Mouse (Mus musculus): Measurements from ENCODE around the gene Lsm2. TPM values are rescaled to one million over a fixed set of nuclear protein-coding genes. Genes with fewer than 3 reads are reported as not detected.
"Not testable (repeated sequence)": the region's sequence is repeated elsewhere in the genome, so short reads cannot be mapped to it uniquely, and the experiment has no call there.

The Lsm2 gene
- polyA plus RNA-seq, 1 experiment = 37.1 TPM

GRCm38 (mm10) chr17:35027277-35028068 lies 45.8 kb downstream of the Lsm2 start, which contains the start of gene Sapcd1:
Sapcd1 (minus strand) TSS chr17:35028016.
- TF ChIP-seq CTCF (IDR thresholded peaks at IDR 0.05; ENCODE audit: low read depth, low read length) = no peak
- TF ChIP-seq POLR2A (IDR thresholded peaks at IDR 0.05; ENCODE audit: borderline replicate concordance, low read depth, low read length) = no peak
- H3K27ac ChIP-seq (ENCODE audit: insufficient read depth, low read depth, low read length) = no peak within 1 kb of the TSS
- peaks cover 29% of the 10 kb centered on the region for H3K4me1 ChIP-seq (ENCODE audit: control insufficient read depth, insufficient read depth, low read length)
- no peak within 1 kb of the TSS for H3K4me3 ChIP-seq (ENCODE audit: insufficient read depth, low read length)

- no peak for TF ChIP-seq CTCF (IDR thresholded peaks at IDR 0.05; ENCODE audit: low read depth, low read length)
- no peak for TF ChIP-seq POLR2A (IDR thresholded peaks at IDR 0.05; ENCODE audit: borderline replicate concordance, low read depth, low read length)
- no peak overlapping the region for H3K4me3 ChIP-seq (ENCODE audit: insufficient read depth, low read length)
- H3K4me1 ChIP-seq (ENCODE audit: control insufficient read depth, insufficient read depth, low read length) = peaks cover 29% of the 10 kb centered on the region
- no peak overlapping the region for H3K27ac ChIP-seq (ENCODE audit: insufficient read depth, low read depth, low read length)
These were observed 46.7 kb downstream of the Lsm2 start for GRCm38 (mm10) chr17:35028315-35028714.

- H3K27ac ChIP-seq (ENCODE audit: insufficient read depth, low read depth, low read length) = no peak overlapping the region
- peaks cover 17% of the 10 kb centered on the region for H3K4me1 ChIP-seq (ENCODE audit: control insufficient read depth, insufficient read depth, low read length)
- no peak for TF ChIP-seq POLR2A (IDR thresholded peaks at IDR 0.05; ENCODE audit: borderline replicate concordance, low read depth, low read length)
- TF ChIP-seq CTCF (IDR thresholded peaks at IDR 0.05; ENCODE audit: low read depth, low read length) = no peak
- no peak overlapping the region for H3K4me3 ChIP-seq (ENCODE audit: insufficient read depth, low read length)
These were observed 48.2 kb downstream of the Lsm2 start for GRCm38 (mm10) chr17:35029691-35030532.

- Histone ChIP-seq H3K27ac (ENCODE audit: insufficient read depth, low read depth, low read length) (no peak overlapping the region), H3K4me3 (ENCODE audit: insufficient read depth, low read length) (no peak overlapping the region), H3K4me1 (ENCODE audit: control insufficient read depth, insufficient read depth, low read length) (peaks cover 16% of the 10 kb centered on the region)
- no peak for TF ChIP-seq CTCF (IDR thresholded peaks at IDR 0.05; ENCODE audit: low read depth, low read length)
- no peak for TF ChIP-seq POLR2A (IDR thresholded peaks at IDR 0.05; ENCODE audit: borderline replicate concordance, low read depth, low read length)
These were observed 49.6 kb downstream of the Lsm2 start for GRCm38 (mm10) chr17:35031272-35031671.

- no peak overlapping the region for H3K27ac ChIP-seq (ENCODE audit: insufficient read depth, low read depth, low read length)
- H3K4me1 ChIP-seq (ENCODE audit: control insufficient read depth, insufficient read depth, low read length) = peaks cover 16% of the 10 kb centered on the region
- TF ChIP-seq CTCF (IDR thresholded peaks at IDR 0.05; ENCODE audit: low read depth, low read length) (no peak), POLR2A (IDR thresholded peaks at IDR 0.05; ENCODE audit: borderline replicate concordance, low read depth, low read length) (no peak)
- no peak overlapping the region for H3K4me3 ChIP-seq (ENCODE audit: insufficient read depth, low read length)
These were observed 50.2 kb downstream of the Lsm2 start for GRCm38 (mm10) chr17:35031880-35032279.

- Histone ChIP-seq H3K4me3 (ENCODE audit: insufficient read depth, low read length) (no peak overlapping the region), H3K4me1 (ENCODE audit: control insufficient read depth, insufficient read depth, low read length) (peaks cover 16% of the 10 kb centered on the region), H3K27ac (ENCODE audit: insufficient read depth, low read depth, low read length) (no peak overlapping the region)
- TF ChIP-seq POLR2A (IDR thresholded peaks at IDR 0.05; ENCODE audit: borderline replicate concordance, low read depth, low read length) (no peak), CTCF (IDR thresholded peaks at IDR 0.05; ENCODE audit: low read depth, low read length) (0 out of 2 replicates have a peak, but pooled peaks have one; percentile 8)
These were observed 50.7 kb downstream of the Lsm2 start for GRCm38 (mm10) chr17:35032323-35032870.

GRCm38 (mm10) chr17:35033703-35034102 lies 52.0 kb downstream of the Lsm2 start:
- H3K4me3 ChIP-seq (ENCODE audit: insufficient read depth, low read length); H3K27ac ChIP-seq (ENCODE audit: insufficient read depth, low read depth, low read length): not testable (repeated sequence)
- H3K4me1 ChIP-seq (ENCODE audit: control insufficient read depth, insufficient read depth, low read length) = peaks cover 16% of the 10 kb centered on the region

- H3K4me1 ChIP-seq (ENCODE audit: control insufficient read depth, insufficient read depth, low read length) = peaks cover 16% of the 10 kb centered on the region
- H3K27ac ChIP-seq (ENCODE audit: insufficient read depth, low read depth, low read length) = no peak overlapping the region
These were observed 53.2 kb downstream of the Lsm2 start for GRCm38 (mm10) chr17:35034896-35035295.

More at GRCm38 (mm10) chr17:35034896-35035295, 53.2 kb downstream of the Lsm2 start:
- no peak overlapping the region for H3K4me3 ChIP-seq (ENCODE audit: insufficient read depth, low read length)
- TF ChIP-seq CTCF (IDR thresholded peaks at IDR 0.05; ENCODE audit: low read depth, low read length) (no peak), POLR2A (IDR thresholded peaks at IDR 0.05; ENCODE audit: borderline replicate concordance, low read depth, low read length) (no peak)

Other genes with a start within 250 kb of the Lsm2 start
- 0.75 and 2.2 TPM in 2 replicates for gene C4b, start 238.0 kb upstream of the Lsm2 start, polyA plus RNA-seq (2012; ENCODE audit: insufficient read depth, insufficient read length, missing spikeins)
- gene Cyp21a1, start 177.3 kb upstream of the Lsm2 start, polyA plus RNA-seq (2012; ENCODE audit: insufficient read depth, insufficient read length, missing spikeins) = not detected in 2 replicates
- gene Stk19, start 144.9 kb upstream of the Lsm2 start, polyA plus RNA-seq (2012; ENCODE audit: insufficient read depth, insufficient read length, missing spikeins) = 33.8 and 44.1 TPM in 2 replicates
- 30.8 and 38.9 TPM in 2 replicates for gene Dxo, start 144.8 kb upstream of the Lsm2 start, polyA plus RNA-seq (2012; ENCODE audit: insufficient read depth, insufficient read length, missing spikeins)
- gene Skiv2l, start 131.7 kb upstream of the Lsm2 start, polyA plus RNA-seq (2012; ENCODE audit: insufficient read depth, insufficient read length, missing spikeins) = 37.8 and 40.2 TPM in 2 replicates
- gene Nelfe, start 131.5 kb upstream of the Lsm2 start, polyA plus RNA-seq (2012; ENCODE audit: insufficient read depth, insufficient read length, missing spikeins) = 48.9 and 56.8 TPM in 2 replicates
- gene Cfb, start 119.3 kb upstream of the Lsm2 start, polyA plus RNA-seq (2012; ENCODE audit: insufficient read depth, insufficient read length, missing spikeins) = 12.0 and 13.3 TPM in 2 replicates
- gene Zbtb12, start 102.4 kb upstream of the Lsm2 start, polyA plus RNA-seq (2012; ENCODE audit: insufficient read depth, insufficient read length, missing spikeins) = 4.0 and 4.6 TPM in 2 replicates
- 0.27 TPM in 1 of 2 replicates, not detected in the other for gene Gm20547, start 99.8 kb upstream of the Lsm2 start, polyA plus RNA-seq (2012; ENCODE audit: insufficient read depth, insufficient read length, missing spikeins)
- gene C2, start 83.6 kb upstream of the Lsm2 start, polyA plus RNA-seq (2012; ENCODE audit: insufficient read depth, insufficient read length, missing spikeins) = not detected in 2 replicates
- gene Ehmt2, start 83.4 kb upstream of the Lsm2 start, polyA plus RNA-seq (2012; ENCODE audit: insufficient read depth, insufficient read length, missing spikeins) = 145 and 150 TPM in 2 replicates
- gene Slc44a4, start 67.4 kb upstream of the Lsm2 start, polyA plus RNA-seq (2012; ENCODE audit: insufficient read depth, insufficient read length, missing spikeins) = not detected in 2 replicates
- gene Neu1, start 50.6 kb upstream of the Lsm2 start, polyA plus RNA-seq (2012; ENCODE audit: insufficient read depth, insufficient read length, missing spikeins) = 73.6 and 73.9 TPM in 2 replicates
- gene Hspa1b, start 22.6 kb upstream of the Lsm2 start, polyA plus RNA-seq (2012; ENCODE audit: insufficient read depth, insufficient read length, missing spikeins) = 1.2 and 1.5 TPM in 2 replicates
- gene Gm20481, start 11.9 kb upstream of the Lsm2 start, polyA plus RNA-seq (2012; ENCODE audit: insufficient read depth, insufficient read length, missing spikeins) = not detected in 2 replicates
- gene Hspa1a, start 9.7 kb upstream of the Lsm2 start, polyA plus RNA-seq (2012; ENCODE audit: insufficient read depth, insufficient read length, missing spikeins) = 1.3 TPM in 2 replicates
- not detected in 2 replicates for gene Hspa1l, start 9.2 kb upstream of the Lsm2 start, polyA plus RNA-seq (2012; ENCODE audit: insufficient read depth, insufficient read length, missing spikeins)
- gene Vars, start 19.1 kb downstream of the Lsm2 start, polyA plus RNA-seq (2012; ENCODE audit: insufficient read depth, insufficient read length, missing spikeins) = 28.4 and 35.2 TPM in 2 replicates
- gene Vwa7, start 34.7 kb downstream of the Lsm2 start, polyA plus RNA-seq (2012; ENCODE audit: insufficient read depth, insufficient read length, missing spikeins) = 0.31 and 0.34 TPM in 2 replicates
- gene Sapcd1, start 46.2 kb downstream of the Lsm2 start, polyA plus RNA-seq (2012; ENCODE audit: insufficient read depth, insufficient read length, missing spikeins) = not detected in 2 replicates
- gene Msh5, start 64.9 kb downstream of the Lsm2 start, polyA plus RNA-seq (2012; ENCODE audit: insufficient read depth, insufficient read length, missing spikeins) = 2.4 and 3.2 TPM in 2 replicates
- gene Clic1, start 68.1 kb downstream of the Lsm2 start, polyA plus RNA-seq (2012; ENCODE audit: insufficient read depth, insufficient read length, missing spikeins) = 357 and 381 TPM in 2 replicates
- 9.0 and 10.9 TPM in 2 replicates for gene Ddah2, start 77.2 kb downstream of the Lsm2 start, polyA plus RNA-seq (2012; ENCODE audit: insufficient read depth, insufficient read length, missing spikeins)
- not detected in 2 replicates for gene Ly6g6c, start 83.5 kb downstream of the Lsm2 start, polyA plus RNA-seq (2012; ENCODE audit: insufficient read depth, insufficient read length, missing spikeins)
- gene Mpig6b, start 84.3 kb downstream of the Lsm2 start, polyA plus RNA-seq (2012; ENCODE audit: insufficient read depth, insufficient read length, missing spikeins) = not detected in 2 replicates
- not detected in 2 replicates for gene Ly6g6e, start 95.0 kb downstream of the Lsm2 start, polyA plus RNA-seq (2012; ENCODE audit: insufficient read depth, insufficient read length, missing spikeins)
- gene Ly6g6d, start 96.2 kb downstream of the Lsm2 start, polyA plus RNA-seq (2012; ENCODE audit: insufficient read depth, insufficient read length, missing spikeins) = 1.0 TPM in 1 of 2 replicates, not detected in the other
- not detected in 2 replicates for gene Ly6g6f, start 103.7 kb downstream of the Lsm2 start, polyA plus RNA-seq (2012; ENCODE audit: insufficient read depth, insufficient read length, missing spikeins)
- 39.8 and 40.7 TPM in 2 replicates for gene Abhd16a, start 107.4 kb downstream of the Lsm2 start, polyA plus RNA-seq (2012; ENCODE audit: insufficient read depth, insufficient read length, missing spikeins)
- not detected in 2 replicates for gene Ly6g5c, start 126.4 kb downstream of the Lsm2 start, polyA plus RNA-seq (2012; ENCODE audit: insufficient read depth, insufficient read length, missing spikeins)
- gene Ly6g5b, start 133.6 kb downstream of the Lsm2 start, polyA plus RNA-seq (2012; ENCODE audit: insufficient read depth, insufficient read length, missing spikeins) = 0.54 and 0.92 TPM in 2 replicates
- gene Gpank1, start 139.6 kb downstream of the Lsm2 start, polyA plus RNA-seq (2012; ENCODE audit: insufficient read depth, insufficient read length, missing spikeins) = 24.6 and 29.1 TPM in 2 replicates
- 136 and 143 TPM in 2 replicates for gene Csnk2b, start 140.2 kb downstream of the Lsm2 start, polyA plus RNA-seq (2012; ENCODE audit: insufficient read depth, insufficient read length, missing spikeins)
- 29.2 and 30.4 TPM in 2 replicates for gene D17H6S53E, start 144.5 kb downstream of the Lsm2 start, polyA plus RNA-seq (2012; ENCODE audit: insufficient read depth, insufficient read length, missing spikeins)
- not detected in 2 replicates for gene Apom, start 150.2 kb downstream of the Lsm2 start, polyA plus RNA-seq (2012; ENCODE audit: insufficient read depth, insufficient read length, missing spikeins)
- 151 and 166 TPM in 2 replicates for gene Bag6, start 153.3 kb downstream of the Lsm2 start, polyA plus RNA-seq (2012; ENCODE audit: insufficient read depth, insufficient read length, missing spikeins)
- 136 and 162 TPM in 2 replicates for gene Prrc2a, start 183.0 kb downstream of the Lsm2 start, polyA plus RNA-seq (2012; ENCODE audit: insufficient read depth, insufficient read length, missing spikeins)
- gene Aif1, start 194.2 kb downstream of the Lsm2 start, polyA plus RNA-seq (2012; ENCODE audit: insufficient read depth, insufficient read length, missing spikeins) = 420 and 469 TPM in 2 replicates
- 811 and 856 TPM in 2 replicates for gene Lst1, start 206.6 kb downstream of the Lsm2 start, polyA plus RNA-seq (2012; ENCODE audit: insufficient read depth, insufficient read length, missing spikeins)
- gene Ltb, start 212.6 kb downstream of the Lsm2 start, polyA plus RNA-seq (2012; ENCODE audit: insufficient read depth, insufficient read length, missing spikeins) = not detected in 2 replicates
- gene Tnf, start 220.1 kb downstream of the Lsm2 start, polyA plus RNA-seq (2012; ENCODE audit: insufficient read depth, insufficient read length, missing spikeins) = 11.9 and 12.8 TPM in 2 replicates
- not detected in 2 replicates for gene Lta, start 223.5 kb downstream of the Lsm2 start, polyA plus RNA-seq (2012; ENCODE audit: insufficient read depth, insufficient read length, missing spikeins)
- not detected in 2 replicates for gene Gm16181, start 239.0 kb downstream of the Lsm2 start, polyA plus RNA-seq (2012; ENCODE audit: insufficient read depth, insufficient read length, missing spikeins)